39 mouse cellular contexts compared by ENCODE assay signal in genomic region chr16:3808176-3808575, GRCm38 (mm10). TPM values are rescaled to one million over a fixed set of nuclear protein-coding genes. Genes with fewer than 3 reads are reported as not detected.
"Had no signal": no experiment of that assay in that cellular context is flagged by ENCODE, and none has a peak within 500 bp of the region (broad histone marks: within the 10 kb centered on the region; RNA-seq: fewer than 3 reads in every experiment).

No protein-coding gene starts in this region.

- DNase-seq: gastrocnemius, adult 2 months; gastrocnemius, postnatal 10 days; gastrocnemius, postnatal 36 days; heart, adult 2 months; heart, postnatal 14 days; heart, postnatal 36 days; kidney, adult 11 months; kidney, adult 2 months; kidney, adult 9 months; kidney, postnatal 14 days; kidney, postnatal 36 days; liver; liver, embryonic 13.5 days had no signal

- H3K4me2 ChIP-seq: heart, embryonic 11.5 days; heart, embryonic 13.5 days; heart, embryonic 15.5 days; hindbrain, embryonic 13.5 days; hindbrain, embryonic 15.5 days; kidney, embryonic 15.5 days; limb, embryonic 12.5 days; liver, embryonic 11.5 days; liver, embryonic 13.5 days; liver, embryonic 15.5 days had no signal

- H3K36me3 ChIP-seq: heart, embryonic 13.5 days; heart, embryonic 15.5 days; hindbrain, embryonic 13.5 days; hindbrain, embryonic 15.5 days; kidney, embryonic 15.5 days; limb, embryonic 10.5 days; limb, embryonic 12.5 days; liver, embryonic 13.5 days; liver, embryonic 15.5 days had no signal

- H3K4me3 ChIP-seq: gastrocnemius, adult 2 months; heart, adult 2 months; heart, embryonic 13.5 days; heart, embryonic 15.5 days; hindbrain, embryonic 13.5 days; hindbrain, embryonic 15.5 days; kidney, embryonic 15.5 days; layer of hippocampus, adult 2 months; left cerebral cortex, adult 2 months; limb, embryonic 10.5 days; limb, embryonic 12.5 days; liver, embryonic 13.5 days; liver, embryonic 15.5 days had no signal

- H3K27me3 ChIP-seq: heart, embryonic 13.5 days; heart, embryonic 15.5 days; hindbrain, embryonic 13.5 days; hindbrain, embryonic 15.5 days; kidney, embryonic 15.5 days; limb, embryonic 12.5 days; liver, embryonic 13.5 days; liver, embryonic 15.5 days had no signal

RNA-seq across cellular contexts. Expression of gene Olfr15, which starts 22.5 kb away (rescaled TPM):
- total RNA-seq: gastrocnemius, adult 2 months; gastrocnemius, postnatal 10 days; gastrocnemius, postnatal 36 days; heart, adult 2 months; heart, postnatal 14 days; heart, postnatal 36 days; hematopoietic stem cell, adult 5-6 weeks; hindbrain, postnatal 0 days; layer of hippocampus, adult 2 months; layer of hippocampus, postnatal 10 days; layer of hippocampus, postnatal 25 days; left cerebral cortex, adult 2 months; left cerebral cortex, postnatal 14 days; left cerebral cortex, postnatal 36 days had no signal
- polyA plus RNA-seq: gonadal fat pad, adult 2 months; heart, adult 2 months; heart, embryonic 11.5 days; heart, embryonic 13.5 days; heart, embryonic 15.5 days; heart, postnatal 0 days; hindbrain, embryonic 11.5 days; hindbrain, embryonic 13.5 days; hindbrain, embryonic 15.5 days; hindbrain, postnatal 0 days; intestine, embryonic 14.5 days; intestine, embryonic 16.5 days; kidney, adult 2 months; kidney, embryonic 15.5 days; kidney, postnatal 0 days; large intestine, adult 2 months; limb, embryonic 10.5 days; limb, embryonic 12.5 days; limb, embryonic 14.5 days; liver, embryonic 11.5 days; liver, embryonic 13.5 days; liver, embryonic 15.5 days had no signal
